Mouse (Mus musculus): ENCODE data around the gene Rab40b. TPM values are rescaled to one million over a fixed set of nuclear protein-coding genes. Genes with fewer than 3 reads are reported as not detected.
A peak's percentile ranks its signal among the peaks of the same experiment; 100 is the strongest.

The Rab40b gene
- polyA plus RNA-seq, 1 experiment from 2014 or later: 2.5 TPM

DNA sequence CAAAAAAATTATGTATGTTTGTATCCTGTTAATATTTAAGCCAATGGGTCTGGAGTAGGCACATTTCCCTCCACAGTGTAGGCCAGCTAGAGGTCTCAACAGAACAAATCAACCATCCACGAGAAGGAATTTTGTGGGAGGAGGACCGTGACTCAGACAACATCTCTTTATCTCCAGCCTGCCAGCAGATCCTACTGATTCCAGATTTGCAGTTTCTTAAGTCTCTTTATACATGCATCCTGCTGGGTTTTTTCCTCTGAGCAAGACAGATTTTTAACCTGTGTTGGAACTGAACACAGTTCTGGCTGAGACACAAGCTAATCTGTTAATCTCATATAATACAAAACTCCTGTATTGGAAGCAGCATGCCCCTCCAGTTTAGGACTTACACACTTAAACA lies 30.9 kb upstream of the Rab40b start:
- ATAC-seq (ENCODE audit: insufficient number of reproducible peaks, low FRiP score, low TSS enrichment, low read depth) (no peak), DNase-seq (ENCODE audit: low spot score) (no peak)
- Histone ChIP-seq H3K4me3 (ENCODE audit: low read depth, low read length) (no peak overlapping the region), H3K4me2 (ENCODE audit: low read depth, severe bottlenecking) (no peak overlapping the region), H3K9me3 (ENCODE audit: control insufficient read depth, low read length) (no peaks in the 10 kb centered on the region), H3K27ac (replicated peaks; ENCODE audit: low read depth, low read length) (no peak overlapping the region), H3K27me3 (ENCODE audit: control insufficient read depth, insufficient read depth, low read length) (no peaks in the 10 kb centered on the region), H3K9ac (ENCODE audit: low read length) (no peak overlapping the region), H3K4me1 (ENCODE audit: control insufficient read depth, insufficient read depth, low read length) (no peaks in the 10 kb centered on the region), H3K36me3 (ENCODE audit: control insufficient read depth, insufficient read depth, low read length) (no peaks in the 10 kb centered on the region)
- WGBS: 84% methylated on average over 2 of the region's 2 CpGs

GRCm38 (mm10) chr11:121417971-121418370 lies 29.9 kb upstream of the Rab40b start:
- no peak for ATAC-seq (ENCODE audit: insufficient number of reproducible peaks, low FRiP score, low TSS enrichment, low read depth)
- no peaks in the 10 kb centered on the region for H3K27me3 ChIP-seq (ENCODE audit: control insufficient read depth, insufficient read depth, low read length)
- H3K9me3 ChIP-seq (ENCODE audit: control insufficient read depth, low read length): no peaks in the 10 kb centered on the region
- 82% methylated on average over 5 of the region's 5 CpGs for WGBS
- H3K4me1 ChIP-seq (ENCODE audit: control insufficient read depth, insufficient read depth, low read length): no peaks in the 10 kb centered on the region
- H3K4me3 ChIP-seq (ENCODE audit: low read depth, low read length): no peak overlapping the region
- no peak for DNase-seq (ENCODE audit: low spot score)
- no peak overlapping the region for H3K9ac ChIP-seq (ENCODE audit: low read length)
- no peak overlapping the region for H3K4me2 ChIP-seq (ENCODE audit: low read depth, severe bottlenecking)
- no peak overlapping the region for H3K27ac ChIP-seq (replicated peaks; ENCODE audit: low read depth, low read length)
- no peaks in the 10 kb centered on the region for H3K36me3 ChIP-seq (ENCODE audit: control insufficient read depth, insufficient read depth, low read length)

GRCm38 (mm10) chr11:121415351-121415750 lies 27.3 kb upstream of the Rab40b start:
- no peaks in the 10 kb centered on the region for H3K9me3 ChIP-seq (ENCODE audit: control insufficient read depth, low read length)
- H3K9ac ChIP-seq (ENCODE audit: low read length): no peak overlapping the region
- H3K4me3 ChIP-seq (ENCODE audit: low read depth, low read length): no peak overlapping the region
- WGBS: 66% methylated on average over 5 of the region's 5 CpGs
- no peak overlapping the region for H3K4me2 ChIP-seq (ENCODE audit: low read depth, severe bottlenecking)
- no peaks in the 10 kb centered on the region for H3K27me3 ChIP-seq (ENCODE audit: control insufficient read depth, insufficient read depth, low read length)
- ATAC-seq (ENCODE audit: insufficient number of reproducible peaks, low FRiP score, low TSS enrichment, low read depth) (no peak), DNase-seq (ENCODE audit: low spot score) (no peak)
- H3K27ac ChIP-seq (replicated peaks; ENCODE audit: low read depth, low read length): no peak overlapping the region
- H3K36me3 ChIP-seq (ENCODE audit: control insufficient read depth, insufficient read depth, low read length): no peaks in the 10 kb centered on the region
- no peaks in the 10 kb centered on the region for H3K4me1 ChIP-seq (ENCODE audit: control insufficient read depth, insufficient read depth, low read length)

- H3K36me3 ChIP-seq (ENCODE audit: control insufficient read depth, insufficient read depth, low read length): no peaks in the 10 kb centered on the region
- no peaks in the 10 kb centered on the region for H3K27me3 ChIP-seq (ENCODE audit: control insufficient read depth, insufficient read depth, low read length)
- no peaks in the 10 kb centered on the region for H3K4me1 ChIP-seq (ENCODE audit: control insufficient read depth, insufficient read depth, low read length)
- 92% methylated on average over 5 of the region's 5 CpGs for WGBS
- H3K9ac ChIP-seq (ENCODE audit: low read length): no peak overlapping the region
- H3K4me3 ChIP-seq (ENCODE audit: low read depth, low read length): no peak overlapping the region
- ATAC-seq (ENCODE audit: insufficient number of reproducible peaks, low FRiP score, low TSS enrichment, low read depth): no peak
- H3K9me3 ChIP-seq (ENCODE audit: control insufficient read depth, low read length): no peaks in the 10 kb centered on the region
- DNase-seq (ENCODE audit: low spot score): no peak
- H3K4me2 ChIP-seq (ENCODE audit: low read depth, severe bottlenecking): no peak overlapping the region
- no peak overlapping the region for H3K27ac ChIP-seq (replicated peaks; ENCODE audit: low read depth, low read length)
These were observed 26.7 kb upstream of the Rab40b start for GRCm38 (mm10) chr11:121414762-121415161.

GRCm38 (mm10) chr11:121407366-121408155 lies 19.5 kb upstream of the Rab40b start:
- DNase-seq (ENCODE audit: low spot score) (no peak), ATAC-seq (ENCODE audit: insufficient number of reproducible peaks, low FRiP score, low TSS enrichment, low read depth) (no peak)
- H3K9me3 ChIP-seq (ENCODE audit: control insufficient read depth, low read length): no peaks in the 10 kb centered on the region
- no peak overlapping the region for H3K27ac ChIP-seq (replicated peaks; ENCODE audit: low read depth, low read length)
- 77% methylated on average over 3 of the region's 3 CpGs for WGBS
- no peaks in the 10 kb centered on the region for H3K36me3 ChIP-seq (ENCODE audit: control insufficient read depth, insufficient read depth, low read length)
- H3K9ac ChIP-seq (ENCODE audit: low read length): no peak overlapping the region
- no peak overlapping the region for H3K4me3 ChIP-seq (ENCODE audit: low read depth, low read length)
- H3K4me2 ChIP-seq (ENCODE audit: low read depth, severe bottlenecking): no peak overlapping the region
- H3K4me1 ChIP-seq (ENCODE audit: control insufficient read depth, insufficient read depth, low read length): no peaks in the 10 kb centered on the region
- no peaks in the 10 kb centered on the region for H3K27me3 ChIP-seq (ENCODE audit: control insufficient read depth, insufficient read depth, low read length)

- no peak overlapping the region for H3K27ac ChIP-seq (replicated peaks; ENCODE audit: low read depth, low read length)
- WGBS: 90% methylated on average over 3 of the region's 3 CpGs
- no peaks in the 10 kb centered on the region for H3K9me3 ChIP-seq (ENCODE audit: control insufficient read depth, low read length)
- ATAC-seq (ENCODE audit: insufficient number of reproducible peaks, low FRiP score, low TSS enrichment, low read depth) (no peak), DNase-seq (ENCODE audit: low spot score) (no peak)
- H3K4me3 ChIP-seq (ENCODE audit: low read depth, low read length): no peak overlapping the region
- no peak overlapping the region for H3K4me2 ChIP-seq (ENCODE audit: low read depth, severe bottlenecking)
- 0 out of 2 replicates have a peak, but pooled peaks cover 5% of the 10 kb centered on the region for H3K4me1 ChIP-seq (ENCODE audit: control insufficient read depth, insufficient read depth, low read length)
- no peak overlapping the region for H3K9ac ChIP-seq (ENCODE audit: low read length)
- peaks cover 2% of the 10 kb centered on the region for H3K27me3 ChIP-seq (ENCODE audit: control insufficient read depth, insufficient read depth, low read length)
- H3K36me3 ChIP-seq (ENCODE audit: control insufficient read depth, insufficient read depth, low read length): no peaks in the 10 kb centered on the region
These were observed 4.4 kb upstream of the Rab40b start for GRCm38 (mm10) chr11:121392405-121392804.

DNA sequence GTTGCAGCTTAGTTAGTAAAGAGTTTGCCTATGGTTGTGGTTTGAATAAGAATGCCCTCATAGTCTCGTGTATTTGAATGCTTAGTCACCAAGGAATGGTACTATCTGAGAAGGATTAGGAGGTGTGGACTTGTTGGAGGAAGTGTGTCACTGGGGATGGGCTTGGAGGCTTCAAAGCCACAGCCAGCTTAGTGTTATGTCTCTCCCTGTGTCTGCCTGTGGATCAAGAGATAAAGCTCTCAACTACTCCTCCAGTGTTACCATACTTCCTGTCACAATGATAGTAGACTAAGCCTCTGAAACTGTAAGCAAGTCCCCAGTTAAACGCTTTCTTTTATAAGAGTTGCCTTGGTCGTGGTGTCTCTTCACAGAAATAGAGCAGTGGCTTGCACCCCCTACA lies 2.7 kb upstream of the Rab40b start:
- DNase-seq (ENCODE audit: low spot score): no peak

DNA sequence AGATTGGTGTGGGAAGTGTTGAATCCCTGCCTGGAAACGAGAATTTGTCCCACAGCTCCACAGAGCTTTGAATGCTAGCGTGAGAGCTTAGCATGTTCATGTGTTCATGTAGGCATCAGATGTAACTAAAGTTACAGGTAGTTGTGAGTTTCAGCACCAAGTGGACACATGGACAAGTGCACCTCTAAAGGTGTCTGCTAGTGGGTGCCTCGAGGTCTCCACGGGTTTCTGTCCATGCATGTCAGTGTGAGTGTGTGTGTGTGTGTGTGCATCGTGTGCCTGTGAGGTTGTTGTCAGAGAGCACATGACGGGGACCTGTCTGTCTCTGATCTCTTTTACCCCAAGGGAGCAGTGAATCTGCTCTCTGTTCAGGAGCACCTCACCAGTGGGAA lies 499 bp upstream of the Rab40b start:
- WGBS: 17% methylated on average over 6 of the region's 6 CpGs
- Histone ChIP-seq H3K27me3 (ENCODE audit: control insufficient read depth, insufficient read depth, low read length) (peaks cover 7% of the 10 kb centered on the region), H3K4me2 (ENCODE audit: low read depth, severe bottlenecking) (peak overlapping the region; percentile 94), H3K4me3 (ENCODE audit: low read depth, low read length) (peak overlapping the region; percentile 65; the same call in 1 of the 2 replicates), H3K36me3 (ENCODE audit: control insufficient read depth, insufficient read depth, low read length) (no peaks in the 10 kb centered on the region), H3K9me3 (ENCODE audit: control insufficient read depth, low read length) (no peaks in the 10 kb centered on the region), H3K27ac (replicated peaks; ENCODE audit: low read depth, low read length) (no peak overlapping the region), H3K4me1 (ENCODE audit: control insufficient read depth, insufficient read depth, low read length) (0 out of 2 replicates have a peak, but pooled peaks cover 5% of the 10 kb centered on the region), H3K9ac (ENCODE audit: low read length) (no peak overlapping the region)
- DNase-seq (ENCODE audit: low spot score): no peak
- peak; percentile 66 for ATAC-seq (ENCODE audit: insufficient number of reproducible peaks, low FRiP score, low TSS enrichment, low read depth)

More for the DNA sequence above, 2.7 kb upstream of the Rab40b start:
- Histone ChIP-seq H3K4me1 (ENCODE audit: control insufficient read depth, insufficient read depth, low read length) (0 out of 2 replicates have a peak, but pooled peaks cover 5% of the 10 kb centered on the region), H3K36me3 (ENCODE audit: control insufficient read depth, insufficient read depth, low read length) (no peaks in the 10 kb centered on the region), H3K27me3 (ENCODE audit: control insufficient read depth, insufficient read depth, low read length) (peaks cover 7% of the 10 kb centered on the region), H3K9ac (ENCODE audit: low read length) (no peak overlapping the region), H3K4me2 (ENCODE audit: low read depth, severe bottlenecking) (no peak overlapping the region), H3K27ac (replicated peaks; ENCODE audit: low read depth, low read length) (no peak overlapping the region), H3K4me3 (ENCODE audit: low read depth, low read length) (no peak overlapping the region), H3K9me3 (ENCODE audit: control insufficient read depth, low read length) (no peaks in the 10 kb centered on the region)
- ATAC-seq (ENCODE audit: insufficient number of reproducible peaks, low FRiP score, low TSS enrichment, low read depth): no peak
- WGBS: 73% methylated on average over 3 of the region's 3 CpGs
